Mouse (Mus musculus): ENCODE measurements around the gene Megf8.

- TF ChIP-seq CTCF (IDR thresholded peaks at IDR 0.05) (no peak), EP300 (IDR thresholded peaks at IDR 0.05; ENCODE audit: insufficient read depth, low read depth, low read length) (no peak)
These were observed 67.4 kb downstream of the Megf8 start for GRCm38 (mm10) chr7:25384318-25384717.

All from heart, adult 2 months (tissue).